Mouse (Mus musculus): Measurements from ENCODE around the gene Cyp2c68. TPM values are rescaled to one million over a fixed set of nuclear protein-coding genes. Genes with fewer than 3 reads are reported as not detected.
"Not testable (repeated sequence)": the region's sequence is repeated elsewhere in the genome, so short reads cannot be mapped to it uniquely, and the experiment has no call there.

The Cyp2c68 gene
- polyA plus RNA-seq, 1 experiment from 2014 or later = 20.5 TPM

DNA sequence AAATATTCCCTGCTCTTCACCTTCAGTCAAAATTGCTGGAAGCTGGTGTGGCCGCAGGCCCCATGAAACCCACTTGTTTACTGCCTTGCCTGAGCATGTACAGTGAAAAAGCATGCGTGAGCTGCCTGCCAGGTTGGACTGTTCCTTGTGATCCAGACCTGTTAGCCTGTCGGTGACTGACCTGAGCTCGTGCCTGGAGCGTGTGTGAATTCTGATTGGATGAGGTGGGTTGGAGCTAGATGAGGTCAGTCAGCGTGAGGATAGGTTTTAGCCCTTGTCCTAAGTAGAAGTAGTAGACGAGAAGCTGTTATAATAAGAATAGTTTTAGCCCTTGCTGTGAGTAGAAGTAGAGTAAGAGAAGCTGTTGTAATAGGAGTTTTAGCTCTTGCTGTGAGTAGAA, 96.3 kb downstream of the Cyp2c68 start:
- H3K9me3 ChIP-seq (ENCODE audit: control insufficient read depth, low read length); H3K4me2 ChIP-seq (ENCODE audit: low read length); ATAC-seq (replicated peaks; ENCODE audit: low FRiP score, low TSS enrichment, low read depth); DNase-seq (ENCODE audit: low spot score); H3K4me1 ChIP-seq (replicated peaks; ENCODE audit: control insufficient read depth, insufficient read depth, low read length); H3K36me3 ChIP-seq (ENCODE audit: control insufficient read depth, insufficient read depth, low read length); H3K27me3 ChIP-seq (replicated peaks; ENCODE audit: control insufficient read depth, insufficient read depth, low read length); H3K4me3 ChIP-seq (ENCODE audit: low read depth, low read length); H3K9ac ChIP-seq (ENCODE audit: low read length); H3K27ac ChIP-seq (ENCODE audit: low read depth): not testable (repeated sequence)
- WGBS = 92% methylated on average over 7 of the region's 7 CpGs

Other genes starting within 250 kb of the Cyp2c68 start
- gene Cyp2c39, start 230.2 kb downstream of the Cyp2c68 start, polyA plus RNA-seq (2014; fragmentation: Nextera tagmentation; extraction: Ambion mirVana) = not detected in 2 replicates
- gene Cyp2c67, start 92.0 kb downstream of the Cyp2c68 start, polyA plus RNA-seq (2014; fragmentation: Nextera tagmentation; extraction: Ambion mirVana) = 0.43 and 0.54 TPM in 2 replicates
- not detected in 2 replicates for gene Cyp2c40, start 71.8 kb upstream of the Cyp2c68 start, polyA plus RNA-seq (2014; fragmentation: Nextera tagmentation; extraction: Ambion mirVana)
- not detected in 2 replicates for gene Cyp2c69, start 145.7 kb upstream of the Cyp2c68 start, polyA plus RNA-seq (2014; fragmentation: Nextera tagmentation; extraction: Ambion mirVana)